Mouse (Mus musculus) frontal cortex, adult (tissue): ENCODE data around the gene Slc4a8.
"Not testable (repeated sequence)": the region's sequence is repeated elsewhere in the genome, so short reads cannot be mapped to it uniquely, and the experiment has no call there.

Source experiments
- ATAC-seq: cut with Nextera tagmentation; 2 replicates; pipeline ENCODE4 v1.9.2; 2017; ENCODE audit warnings: mild to moderate bottlenecking, moderate library complexity, mixed read lengths; ENCODE audit not compliant: low TSS enrichment

Gene Slc4a8

DNA sequence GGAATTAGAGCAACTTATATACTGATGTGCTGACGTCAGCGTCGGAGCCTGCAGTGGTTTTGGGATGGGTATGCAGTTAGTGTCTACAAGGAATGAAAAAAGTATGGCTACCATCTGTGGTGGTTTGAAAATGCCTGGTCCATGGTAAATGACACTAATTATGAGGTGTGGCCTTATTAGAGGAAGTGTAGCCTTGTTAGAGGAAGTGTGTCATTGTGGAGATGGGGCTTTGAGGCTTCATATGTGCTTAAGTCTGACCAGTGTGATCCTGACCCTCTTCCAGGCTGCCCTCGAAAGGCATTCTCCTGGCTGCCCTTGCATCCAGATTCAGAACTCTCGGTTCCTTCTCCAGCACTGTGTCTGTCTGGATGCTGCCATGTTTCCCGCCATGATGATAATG is 18.3 kb upstream of the Slc4a8 start:
- no peak for ATAC-seq

DNA sequence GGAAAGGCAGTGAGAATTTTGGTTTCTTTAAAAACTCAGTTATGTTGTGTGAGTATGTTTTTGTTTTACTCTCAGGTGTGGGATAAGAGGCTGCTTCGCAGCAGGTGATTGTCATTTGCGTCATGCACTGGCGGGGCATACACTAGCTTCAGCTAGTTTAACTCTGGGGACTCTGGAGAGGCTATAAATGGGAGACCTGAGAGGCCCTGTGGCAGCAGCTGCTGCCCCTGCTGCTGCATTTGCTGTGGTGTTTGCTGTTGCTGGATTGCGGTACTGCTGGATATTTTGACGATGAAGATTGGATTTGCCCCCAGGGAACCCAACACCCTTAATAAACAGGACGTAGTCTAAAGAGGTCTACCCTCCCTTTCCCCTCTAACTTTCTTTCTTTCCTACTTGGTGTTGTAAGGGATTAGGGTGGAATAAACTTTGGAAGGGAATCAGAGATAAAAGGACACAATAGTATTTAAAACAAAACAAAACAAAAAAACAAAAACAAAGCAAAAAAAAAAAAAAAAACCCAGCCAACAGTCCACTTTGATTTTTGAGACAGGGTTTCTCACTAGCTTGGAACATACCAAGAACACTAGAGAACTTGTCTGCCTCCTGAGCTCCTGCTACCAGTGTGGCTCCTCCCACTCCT is 14.9 kb upstream of the Slc4a8 start:
- ATAC-seq = no peak

DNA sequence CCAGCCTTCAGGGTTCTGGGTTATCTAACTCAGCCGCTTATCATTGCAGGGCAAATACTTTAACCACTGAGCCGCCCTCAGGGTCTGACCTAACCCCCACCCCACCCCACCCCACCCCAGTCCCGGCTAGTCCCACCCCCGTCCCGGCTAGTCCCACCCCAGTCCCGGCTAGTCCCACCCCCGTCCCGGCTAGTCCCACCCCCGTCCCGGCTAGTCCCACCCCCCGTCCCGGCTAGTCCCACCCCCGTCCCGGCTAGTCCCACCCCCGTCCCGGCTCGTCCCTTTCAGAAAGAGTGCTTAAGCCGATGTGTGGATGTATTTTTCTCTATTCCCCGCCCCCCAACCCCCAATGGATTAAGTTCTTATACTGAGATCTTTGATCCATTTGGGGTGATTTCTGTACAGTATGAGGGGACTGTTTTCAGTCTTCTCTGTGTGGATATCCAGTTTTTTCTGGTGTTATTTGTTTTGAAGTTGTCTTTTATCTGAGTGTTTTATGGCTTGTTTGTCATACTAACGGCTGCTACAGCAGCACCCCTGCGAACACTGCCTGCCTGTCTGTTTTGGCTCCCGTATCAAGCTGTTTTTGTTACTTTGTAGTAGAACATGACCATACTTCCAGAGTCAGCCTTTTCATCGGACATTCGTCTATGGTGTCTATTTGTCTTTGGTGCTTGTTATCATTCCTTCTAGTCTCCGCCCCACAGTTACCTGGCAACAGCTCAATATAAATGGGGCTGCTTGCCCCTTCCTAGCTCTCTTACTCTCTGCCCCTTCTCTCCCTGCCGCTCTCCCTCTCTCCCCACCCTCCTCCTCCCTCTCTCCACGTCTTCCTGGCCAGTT is 14.2 kb upstream of the Slc4a8 start:
- ATAC-seq = no peak

DNA sequence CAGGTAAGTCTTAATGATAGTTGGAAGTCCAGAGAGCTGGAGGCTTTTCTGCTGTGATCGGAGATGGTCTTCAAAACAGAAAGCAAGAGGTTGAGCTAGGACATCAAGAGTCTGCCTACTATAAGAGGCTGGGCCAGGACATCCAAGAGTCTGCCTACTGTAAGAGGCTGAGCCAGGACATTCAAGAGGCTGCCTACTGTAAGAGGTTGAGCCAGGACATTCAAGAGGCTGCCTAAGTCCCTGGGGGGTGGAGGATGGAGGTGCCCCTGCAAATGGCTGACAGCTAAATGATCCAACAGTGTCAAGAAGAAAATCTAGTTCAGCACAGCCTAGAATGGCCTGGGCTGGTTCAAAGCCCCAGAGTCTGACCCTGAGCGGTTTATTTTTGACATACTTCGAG is 13.0 kb upstream of the Slc4a8 start:
- no peak for ATAC-seq

DNA sequence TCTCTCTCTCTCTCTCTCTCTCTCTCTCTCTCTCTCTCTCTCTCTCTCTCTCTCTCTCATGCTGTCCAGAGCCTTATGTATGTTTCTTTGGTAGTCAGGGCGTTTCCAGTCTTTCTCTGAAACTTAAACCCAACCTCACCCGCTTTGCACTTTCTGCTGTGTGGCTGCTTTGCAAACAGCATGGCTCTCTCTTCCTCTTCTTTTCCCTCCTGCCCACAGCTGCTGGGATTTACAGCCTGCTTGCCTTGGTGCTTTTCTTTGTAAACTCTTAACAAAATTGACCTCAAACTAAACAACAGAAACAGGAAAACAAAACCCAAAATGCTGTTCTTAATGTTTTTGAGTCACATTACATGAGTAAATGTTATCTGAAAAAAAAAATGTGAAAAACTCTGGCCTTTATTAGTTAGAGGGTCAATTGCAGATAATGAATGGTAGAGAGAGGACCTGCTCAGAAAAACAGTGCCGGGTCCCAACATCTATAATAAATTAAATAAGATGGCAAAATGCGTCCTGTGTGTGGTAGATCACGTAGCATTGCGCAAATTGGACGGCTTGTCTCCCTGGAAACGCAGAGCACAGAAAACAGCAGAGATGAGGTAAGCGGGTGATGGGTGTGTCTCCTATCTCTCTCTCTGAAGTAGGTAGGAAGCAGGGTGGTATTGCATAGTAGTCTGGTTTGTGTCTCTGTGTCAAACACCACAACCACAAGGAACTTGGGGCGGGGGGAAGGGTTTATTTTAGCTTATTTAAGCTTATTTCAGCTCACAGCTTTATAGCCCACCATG is 11.6 kb upstream of the Slc4a8 start:
- ATAC-seq = no peak

DNA sequence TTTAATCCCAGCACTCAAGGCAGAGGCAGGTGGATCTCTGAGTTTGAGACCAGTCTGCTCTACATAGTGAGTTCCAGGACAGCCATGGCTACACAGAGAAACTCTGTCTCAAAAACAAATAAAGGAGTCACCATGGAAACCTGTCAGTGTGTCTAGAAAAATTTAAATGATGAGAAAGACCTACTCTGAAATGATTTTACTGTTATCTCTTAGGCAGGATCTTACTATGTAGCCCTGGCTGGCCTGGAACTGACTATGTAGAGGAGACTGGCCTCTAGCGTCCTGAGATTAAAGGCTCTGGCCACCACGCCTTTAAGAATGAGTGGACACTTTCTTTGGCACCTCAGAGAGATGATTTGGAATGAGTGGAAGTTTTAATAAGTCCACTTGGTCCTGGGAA is 9.1 kb upstream of the Slc4a8 start:
- ATAC-seq = no peak

DNA sequence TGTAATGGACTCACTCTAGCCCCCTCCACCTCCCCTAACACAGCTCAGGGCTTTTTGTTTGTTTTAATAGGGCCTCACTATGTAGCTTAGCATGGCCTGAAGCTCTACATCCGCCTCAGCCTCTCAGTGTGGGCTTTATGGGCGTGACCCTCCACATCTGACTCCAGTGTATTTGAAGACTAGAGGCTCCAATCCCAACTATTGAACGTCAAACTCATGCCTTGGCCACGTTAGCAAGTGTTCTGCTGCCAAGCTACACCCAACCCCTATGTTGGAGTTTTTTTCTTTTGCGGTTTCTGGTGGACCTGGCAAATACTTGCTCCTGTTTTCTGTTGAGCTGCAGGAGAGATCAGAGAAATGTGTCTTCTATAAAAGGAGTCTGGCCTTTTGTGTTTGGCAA is 8.5 kb upstream of the Slc4a8 start:
- no peak for ATAC-seq

DNA sequence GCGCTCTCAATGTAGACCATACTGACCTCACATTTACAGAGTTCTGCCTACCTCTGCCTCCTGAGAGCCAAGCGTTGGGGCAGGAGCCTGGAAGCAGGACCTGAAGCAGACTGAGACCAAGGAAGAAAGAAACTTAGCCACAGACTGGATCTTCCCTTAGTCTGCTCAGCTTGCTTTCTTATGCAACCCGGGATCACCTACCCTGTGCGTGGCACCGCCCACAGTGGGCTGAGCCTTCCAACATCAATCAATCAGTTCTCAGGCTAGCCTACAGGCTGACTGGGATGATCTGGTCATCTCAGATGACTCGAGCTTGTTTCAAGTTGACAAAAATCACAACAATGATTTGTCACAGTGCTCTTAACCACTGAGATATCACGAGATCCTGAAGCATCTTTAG is 7.5 kb upstream of the Slc4a8 start:
- ATAC-seq = no peak

DNA sequence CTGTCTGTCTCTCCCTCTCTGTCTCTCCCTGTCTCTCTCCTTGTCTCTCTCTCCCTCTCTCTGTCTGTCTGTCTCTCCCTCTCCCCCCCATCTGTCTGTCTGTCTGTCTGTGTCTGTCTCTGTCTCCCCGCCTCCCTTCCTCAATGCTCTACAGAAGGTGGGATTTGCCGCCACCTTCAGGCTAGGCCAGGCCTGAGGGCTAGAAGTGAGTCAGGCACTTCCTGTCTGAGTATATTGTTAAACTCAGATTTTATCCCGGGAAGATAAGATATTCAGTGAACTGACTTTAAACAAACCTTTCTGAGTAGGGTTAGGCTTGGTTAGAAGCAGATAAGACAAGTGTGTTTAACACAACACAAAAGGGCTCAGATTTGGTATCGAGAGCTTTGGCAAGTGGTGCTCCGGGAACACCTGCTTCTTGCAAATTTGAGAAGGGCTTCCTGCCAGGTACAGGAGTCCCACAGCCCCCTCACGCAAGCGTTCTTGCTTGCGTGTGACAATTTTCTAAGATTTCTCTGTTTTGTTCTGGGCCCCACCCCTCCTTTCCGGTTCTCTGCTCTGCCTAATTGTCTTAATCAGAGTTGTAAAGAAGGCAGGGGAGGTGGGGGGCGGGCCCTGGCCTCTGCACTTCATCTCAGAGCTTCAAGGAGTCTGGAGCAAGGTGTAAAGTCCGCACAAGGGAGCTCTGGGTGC is 6.6 kb upstream of the Slc4a8 start:
- ATAC-seq = no peak

DNA sequence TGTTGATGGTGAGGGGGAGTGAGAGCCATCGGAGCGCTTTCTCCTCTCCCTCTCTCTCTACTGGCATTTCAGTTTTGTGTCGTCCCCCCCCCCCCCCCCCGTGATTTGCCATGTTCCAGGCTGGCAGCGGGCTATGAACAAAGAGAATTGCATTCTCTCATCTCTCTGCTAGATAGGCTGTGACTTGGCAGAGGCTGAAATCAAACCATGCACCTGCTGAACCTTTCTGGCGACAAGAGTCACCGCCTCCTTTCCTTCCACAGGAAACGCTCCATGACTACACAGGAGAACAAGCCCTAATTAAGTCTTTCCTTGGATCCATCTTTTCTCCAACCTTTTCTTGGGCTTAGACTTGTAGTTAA is 6.1 kb upstream of the Slc4a8 start:
- ATAC-seq = no peak

DNA sequence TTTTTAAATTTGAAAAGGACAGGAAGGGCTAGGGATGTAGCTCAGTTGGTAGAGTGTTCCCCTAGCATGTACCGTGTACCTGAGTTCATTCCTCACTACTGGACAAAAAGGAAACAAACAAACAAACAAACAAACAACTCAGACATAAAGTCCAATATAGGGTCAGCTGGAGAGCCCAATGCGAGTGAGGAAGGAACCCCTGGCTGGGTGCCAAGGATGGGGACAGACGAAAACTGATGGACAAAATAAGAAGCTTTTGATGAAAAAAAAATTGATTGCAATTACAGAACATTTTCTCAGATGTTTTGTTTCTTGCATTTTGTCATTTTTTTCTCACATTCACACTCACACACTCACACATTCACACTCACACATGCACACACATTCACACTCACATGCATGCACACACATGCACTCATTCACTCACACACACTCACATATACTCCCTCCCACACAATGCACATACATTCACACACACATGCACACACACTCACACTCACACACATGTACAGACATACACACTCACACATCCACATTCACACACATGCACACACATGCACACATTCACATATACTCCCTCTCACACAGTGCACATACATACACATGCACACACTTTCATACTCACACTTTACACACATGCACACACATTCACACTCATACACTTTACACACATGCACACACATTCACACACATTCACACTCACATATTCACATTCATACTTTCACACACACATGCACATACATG is 5.5 kb upstream of the Slc4a8 start:
- no peak for ATAC-seq

DNA sequence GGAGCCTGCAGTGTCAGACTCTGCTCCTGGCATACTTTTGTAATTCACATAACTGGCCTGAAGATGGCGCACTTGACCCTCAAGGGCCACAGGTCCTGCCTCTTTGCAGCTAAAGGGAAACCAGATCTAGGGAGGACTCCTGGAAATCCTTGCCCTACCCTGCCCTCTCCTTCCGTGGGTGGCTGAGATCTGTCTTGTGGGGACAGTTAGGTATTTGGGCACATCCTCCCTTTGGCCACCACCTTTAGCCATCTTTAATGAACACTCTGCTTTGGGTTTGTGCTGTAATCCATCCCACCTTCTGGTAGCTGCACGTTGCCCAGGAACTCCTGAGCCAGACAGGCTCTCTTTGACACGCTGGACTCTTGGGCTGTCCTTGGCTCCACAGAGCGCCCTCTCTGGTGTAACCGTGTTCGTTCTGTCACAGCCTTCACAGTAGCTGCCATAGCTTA is 4.0 kb upstream of the Slc4a8 start:
- ATAC-seq = peak; percentile 41; the same call in 1 of the 2 replicates

DNA sequence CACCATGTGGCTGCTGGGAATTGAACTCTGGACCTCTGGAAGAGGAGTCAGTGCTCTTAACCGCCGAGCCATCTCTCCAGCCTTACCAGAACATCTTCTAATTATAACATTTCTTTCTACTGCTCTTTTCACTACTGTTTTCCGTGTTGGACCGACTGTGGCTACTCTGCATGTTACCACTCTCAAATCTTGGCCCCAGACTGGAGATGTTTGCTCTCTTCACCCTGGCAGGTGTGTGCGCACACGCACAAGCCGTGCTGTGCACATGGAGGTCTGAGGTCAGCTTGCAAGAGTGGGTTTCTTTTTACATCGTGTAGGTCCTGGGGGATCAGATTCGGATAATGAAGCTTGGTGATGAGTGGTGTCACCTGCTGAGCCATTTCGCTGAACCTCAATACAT is 2.3 kb upstream of the Slc4a8 start:
- ATAC-seq = no peak

DNA sequence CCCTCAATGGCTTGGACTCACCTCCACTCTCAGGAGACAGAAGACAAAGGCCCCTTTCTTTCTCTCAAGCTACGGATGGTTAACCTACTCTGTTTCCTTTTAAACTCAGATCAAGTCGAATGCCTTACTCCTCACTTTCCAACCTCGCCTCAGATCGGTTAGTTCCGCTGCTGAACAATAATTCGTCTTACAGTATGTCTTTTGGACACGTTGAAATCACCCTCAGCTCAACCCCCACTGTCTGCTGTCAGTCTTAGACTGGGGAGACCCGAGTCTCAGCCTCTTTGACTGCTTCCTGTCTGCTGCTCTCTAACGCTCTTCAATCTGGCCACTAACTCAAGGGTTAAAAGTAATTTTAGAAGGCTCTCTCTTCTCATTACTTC is 520 bp upstream of the Slc4a8 start:
- peak; percentile 14 for ATAC-seq

DNA sequence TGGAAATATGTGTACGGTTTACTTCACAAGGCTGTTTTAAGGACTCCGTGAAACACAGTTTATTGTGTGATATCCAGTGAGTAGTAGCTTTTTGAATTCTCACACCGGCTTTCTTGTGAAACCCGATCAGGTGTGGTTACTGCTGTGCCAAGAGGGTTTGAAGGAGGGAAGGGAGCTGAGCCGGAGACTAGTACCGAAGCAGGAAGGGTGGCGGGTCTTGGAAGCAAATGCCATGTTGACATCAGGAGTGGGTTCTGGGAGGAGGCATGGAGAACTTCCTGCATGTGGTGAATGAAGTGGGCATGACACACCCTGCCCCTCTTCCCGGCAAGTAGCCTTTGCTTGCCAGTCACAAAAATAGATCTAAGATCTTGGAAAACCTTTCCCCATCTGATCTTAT is 1.1 kb downstream of the Slc4a8 start:
- ATAC-seq = no peak

DNA sequence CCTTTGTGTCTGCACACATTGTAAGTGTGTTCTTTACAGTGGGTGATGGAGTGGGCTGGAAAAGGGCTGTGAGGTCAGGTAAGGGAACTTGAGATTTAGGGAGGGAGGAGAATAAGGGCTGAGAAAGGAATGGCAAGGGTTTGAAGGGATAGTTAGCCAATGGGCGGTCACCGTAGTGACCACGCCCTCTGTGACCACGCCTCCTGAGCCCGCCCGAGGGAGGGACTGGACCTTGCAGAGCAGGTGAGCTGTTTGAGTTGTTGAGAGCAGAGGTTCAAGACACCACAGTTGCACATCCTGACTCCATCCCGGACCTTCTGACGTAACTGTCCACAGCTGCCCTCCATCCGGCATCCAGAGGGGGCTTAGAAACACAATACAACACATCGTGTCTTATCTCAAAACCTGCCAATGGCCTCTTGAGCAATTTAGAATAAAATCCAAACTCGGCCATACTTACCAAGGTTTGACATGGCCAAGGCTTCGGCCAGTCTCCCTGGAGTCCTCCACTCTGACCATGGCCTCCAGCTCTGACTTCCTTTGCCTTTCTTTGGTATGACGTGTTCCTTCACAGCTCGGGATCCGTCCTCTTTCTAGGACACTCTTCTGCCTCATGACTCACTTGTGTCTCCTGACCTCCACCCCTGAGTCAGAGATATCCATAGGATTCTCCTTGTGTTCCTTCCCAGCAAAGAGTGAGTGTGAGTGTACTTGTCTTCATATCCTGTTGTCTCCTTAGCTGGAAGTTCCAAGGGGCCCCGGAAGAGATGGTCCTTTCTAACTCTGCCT is 2.8 kb downstream of the Slc4a8 start:
- no peak for ATAC-seq

DNA sequence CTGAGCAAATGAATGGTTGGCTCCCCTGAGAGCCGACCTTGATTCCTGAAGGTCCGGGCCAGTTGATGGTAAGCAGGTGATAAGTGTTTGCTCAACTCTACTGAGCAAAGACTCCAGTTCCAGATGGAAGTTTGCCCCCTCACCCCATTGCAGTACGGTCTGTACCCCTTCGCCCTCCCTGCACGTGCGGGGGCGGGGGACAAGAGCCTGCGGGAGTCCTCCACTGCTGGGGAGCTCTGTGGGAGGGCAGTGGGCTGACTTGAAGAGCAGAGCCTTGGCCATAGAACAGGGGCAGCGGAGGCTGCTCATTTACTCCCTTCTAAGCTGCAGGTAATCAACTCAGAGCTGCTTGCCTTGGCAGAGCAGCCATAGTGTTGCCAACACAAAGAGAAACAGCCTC is 5.3 kb downstream of the Slc4a8 start:
- ATAC-seq = no peak

DNA sequence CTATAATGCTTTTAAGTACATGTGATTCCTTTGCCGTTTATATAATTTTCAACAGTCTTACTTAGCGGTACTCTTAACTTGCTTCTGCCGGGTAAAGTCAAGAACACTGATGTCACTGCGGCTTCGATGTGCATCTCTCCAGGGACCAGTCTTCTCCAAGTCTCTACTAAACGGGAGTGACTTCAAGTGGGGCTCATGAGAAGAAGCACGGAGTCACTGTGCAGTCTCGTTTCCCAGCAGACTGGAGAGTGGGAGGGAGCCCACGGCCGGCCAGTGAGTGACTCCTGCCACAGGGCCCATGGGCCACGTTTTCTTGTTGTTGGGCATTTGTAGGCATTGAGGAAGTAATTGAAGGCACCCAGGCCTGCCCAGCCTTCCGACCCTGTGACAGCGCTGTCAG is 6.3 kb downstream of the Slc4a8 start:
- no peak for ATAC-seq

DNA sequence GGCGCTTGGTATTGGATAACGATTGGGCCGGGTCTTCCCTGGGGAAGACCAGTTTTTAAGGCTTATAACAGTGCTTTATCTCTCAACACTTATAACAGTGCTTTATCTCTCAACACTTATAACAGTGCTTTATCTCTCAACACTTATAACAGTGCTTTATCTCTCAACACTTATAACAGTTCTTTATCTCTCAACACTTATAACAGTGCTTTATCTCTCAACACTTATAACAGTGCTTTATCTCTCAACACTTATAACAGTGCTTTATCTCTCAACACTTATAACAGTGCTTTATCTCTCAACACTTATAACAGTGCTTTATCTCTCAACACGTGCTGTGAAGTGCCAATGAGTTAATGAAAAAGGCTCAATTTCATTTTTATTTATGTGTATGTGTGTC is 7.5 kb downstream of the Slc4a8 start:
- ATAC-seq = not testable (repeated sequence)

DNA sequence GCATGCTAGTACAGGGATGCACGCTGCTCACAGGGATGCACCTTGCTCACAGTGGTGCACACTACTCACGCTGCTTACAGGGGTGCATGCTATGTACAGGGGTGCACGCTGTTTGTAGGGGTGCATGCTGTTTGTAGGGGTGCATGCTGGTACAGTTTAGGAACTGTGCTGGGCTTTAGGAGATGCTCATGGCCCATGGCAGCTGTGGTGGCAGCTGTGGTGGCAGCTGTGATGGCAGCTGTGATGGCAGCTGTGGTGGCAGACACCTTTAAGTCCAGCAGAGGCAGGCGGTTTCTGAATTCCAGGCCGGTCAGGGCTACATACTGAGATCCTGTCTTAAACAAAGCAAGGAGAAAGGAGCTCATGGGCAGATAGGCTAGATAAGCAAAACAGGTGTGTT is 8.8 kb downstream of the Slc4a8 start:
- no peak for ATAC-seq

DNA sequence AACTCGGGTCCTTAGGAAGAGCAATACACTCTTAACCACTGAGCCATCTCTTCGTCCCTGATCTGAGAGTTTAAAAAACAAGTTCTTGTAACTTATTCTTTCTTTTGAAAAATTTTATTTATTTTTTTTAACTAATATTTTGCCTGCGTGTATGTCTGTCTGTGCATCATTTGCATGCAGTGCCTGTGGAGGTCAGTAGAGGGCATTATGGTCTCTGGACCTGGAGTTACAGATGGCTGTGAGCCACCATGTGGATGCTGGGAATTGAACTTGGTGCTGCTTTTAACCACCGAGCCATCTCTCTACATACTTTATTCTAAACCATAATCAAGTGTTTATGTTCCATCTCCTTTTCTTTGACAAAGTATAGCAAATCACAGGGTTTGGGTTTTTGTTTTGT is 11.1 kb downstream of the Slc4a8 start:
- no peak for ATAC-seq
